In the genomic region with DNA sequence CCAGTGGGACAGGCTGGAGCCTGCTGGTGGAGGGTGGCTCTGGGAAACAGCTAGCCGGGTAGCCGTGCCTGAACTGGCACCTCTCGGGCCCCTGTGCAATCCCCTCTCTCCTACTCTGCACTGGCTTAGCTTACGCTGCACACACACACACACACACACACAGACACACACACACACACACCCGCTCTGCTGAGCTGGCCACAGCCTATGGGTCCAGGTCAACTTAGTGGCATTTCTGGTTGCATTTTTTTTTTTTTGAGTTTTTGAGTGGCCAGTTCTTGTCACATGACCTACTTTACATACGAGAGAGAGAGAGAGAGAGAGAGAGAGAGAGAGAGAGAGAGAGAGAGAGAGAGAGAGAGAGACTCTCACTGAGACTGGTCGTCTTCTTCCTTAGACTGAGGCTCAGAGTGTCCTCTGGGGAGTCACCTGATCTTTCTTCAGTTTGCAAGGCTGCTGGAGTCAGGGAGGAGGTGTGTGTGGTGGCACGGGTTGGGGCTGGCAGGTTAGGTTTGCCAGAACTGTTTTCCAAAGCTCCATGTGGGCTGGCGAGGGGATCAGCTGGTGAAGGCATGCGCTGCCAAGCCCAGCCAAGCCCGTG, we compare ENCODE assay signal across 8 mouse cellular contexts. TPM values are rescaled to one million over a fixed set of nuclear protein-coding genes. Genes with fewer than 3 reads are reported as not detected.
DNase-seq lines count a peak whose midpoint lies in the region; ATAC-seq and TF ChIP-seq lines count a peak whose summit lies in the region.

No protein-coding gene starts in this region.

- DNase-seq in left cerebral cortex, adult 2 months (ENCODE audit: extremely low spot score in 1 of 2, low spot score in 2 of 2), result peak in 1 of 2 experiments; percentile 32
- DNase-seq in left cerebral cortex, postnatal 14 days (ENCODE audit: low spot score in 2 of 2), result no peak
- DNase-seq in cerebellum, adult 18-20 months, result peak; percentile 88 to 93
- DNase-seq in embryo, embryonic 9.5 days (ENCODE audit: extremely low spot score), result no peak
- no peak for DNase-seq in lung, adult 2 months
- no peak for DNase-seq in ovary, adult 18-20 months (ENCODE audit: low spot score)

- peak overlapping the region; percentile 38 for H3K4me2 ChIP-seq in heart, embryonic 14.5 days (ENCODE audit: low read length)
- H3K4me2 ChIP-seq in neural tube, embryonic 12.5 days (replicated peaks), result peak overlapping the region; percentile 33

- H3K27me3 ChIP-seq in heart, embryonic 14.5 days (ENCODE audit: control insufficient read depth, insufficient read depth, low read length), result no peaks in the 10 kb centered on the region
- no peaks in the 10 kb centered on the region for H3K27me3 ChIP-seq in neural tube, embryonic 12.5 days (replicated peaks)

- no peak for TF ChIP-seq POLR2A in lung, adult 2 months (IDR thresholded peaks at IDR 0.05; ENCODE audit: borderline replicate concordance, extremely low read depth, low read depth, low read length)

- no peaks in the 10 kb centered on the region for H3K9me3 ChIP-seq in heart, embryonic 14.5 days (ENCODE audit: control insufficient read depth, low read length)
- no peaks in the 10 kb centered on the region for H3K9me3 ChIP-seq in neural tube, embryonic 12.5 days

- peaks cover 29% of the 10 kb centered on the region for H3K36me3 ChIP-seq in heart, embryonic 14.5 days (ENCODE audit: control insufficient read depth, insufficient read depth, low read length)
- peaks cover 18% of the 10 kb centered on the region for H3K36me3 ChIP-seq in neural tube, embryonic 12.5 days

- no peak for ATAC-seq in heart, embryonic 14.5 days (ENCODE audit: insufficient number of reproducible peaks, insufficient read depth, low FRiP score, low read depth)
- ATAC-seq in neural tube, embryonic 12.5 days (ENCODE audit: low FRiP score, low read depth), result no peak

- peak overlapping the region; percentile 100 for H3K4me3 ChIP-seq in left cerebral cortex, adult 2 months
- no peak overlapping the region for H3K4me3 ChIP-seq in heart, embryonic 14.5 days (ENCODE audit: control insufficient read depth in 1 of 2, insufficient read depth in 1 of 2, low read depth in 1 of 2, low read length in 2 of 2)
- no peak overlapping the region for H3K4me3 ChIP-seq in neural tube, embryonic 12.5 days
- H3K4me3 ChIP-seq in lung, adult 2 months (replicated peaks; ENCODE audit: extremely low read depth, low read depth, low read length), result no peak overlapping the region

- 40% methylated on average over 11 of the region's 11 CpGs for WGBS in heart, embryonic 14.5 days
- WGBS in neural tube, embryonic 12.5 days, result 53% methylated on average over 10 of the region's 11 CpGs
- 28% methylated on average over 11 of the region's 11 CpGs for WGBS in lung, adult 2 months

- H3K4me1 ChIP-seq in heart, embryonic 14.5 days (ENCODE audit: control insufficient read depth in 2 of 2, insufficient read depth in 2 of 2, low read length in 2 of 2), result peaks cover 61 to 81% of the 10 kb centered on the region in 2 experiments
- H3K4me1 ChIP-seq in neural tube, embryonic 12.5 days, result peaks cover 66% of the 10 kb centered on the region
- peaks cover 39% of the 10 kb centered on the region for H3K4me1 ChIP-seq in lung, adult 2 months (ENCODE audit: control insufficient read depth, insufficient read depth, low read length)

- TF ChIP-seq CTCF in left cerebral cortex, adult 2 months (IDR thresholded peaks at IDR 0.05), result no peak
- TF ChIP-seq CTCF in lung, adult 2 months (IDR thresholded peaks at IDR 0.05; ENCODE audit: insufficient read depth, low read length), result no peak

- H3K27ac ChIP-seq in left cerebral cortex, adult 2 months, result peak overlapping the region; percentile 99
- H3K27ac ChIP-seq in heart, embryonic 14.5 days (replicated peaks in 1 of 2; ENCODE audit: control insufficient read depth in 1 of 2, insufficient read depth in 1 of 2, low read depth in 2 of 2, low read length in 2 of 2), result peak overlapping the region; percentile 38 to 71; a peak in 2 of 4 replicates
- H3K27ac ChIP-seq in neural tube, embryonic 12.5 days, result no peak overlapping the region

- intact Hi-C loops in left cerebral cortex, adult 2 months (cut with DNase I), result no loop called here
- intact Hi-C loops in left cerebral cortex, postnatal 14 days (cut with DNase I), result no loop called here

- peak overlapping the region; percentile 59 for H3K9ac ChIP-seq in heart, embryonic 14.5 days (ENCODE audit: low read length)
- H3K9ac ChIP-seq in neural tube, embryonic 12.5 days, result no peak overlapping the region; the same call in 1 of the 2 replicates

RNA-seq across cellular contexts. Expression of a gene that starts 3.9 kb away (rescaled TPM):
- total RNA-seq in left cerebral cortex, adult 2 months (2021), result 100 to 1,000 TPM; 198 to 229 TPM
- total RNA-seq in left cerebral cortex, postnatal 14 days (2021), result 100 to 1,000 TPM; 172 to 175 TPM
- polyA plus RNA-seq in heart, embryonic 14.5 days (2014; fragmentation: Nextera tagmentation; extraction: Ambion mirVana), result 33.2 and 34.2 TPM in 2 replicates
- 68.8 and 71.5 TPM in 2 replicates for polyA plus RNA-seq in neural tube, embryonic 12.5 days (2016; fragmentation: Nextera tagmentation; extraction: Ambion mirVana)
- polyA plus RNA-seq in lung, adult 2 months (2012; rRNA removed), result 123 and 133 TPM in 2 replicates

Comparison
In these comparisons a context has a peak if more than half of its experiments do, and no peak if none do; other contexts are left out.
1. DNase-seq: peak in cerebellum, adult 18-20 months (2 of 2); none in left cerebral cortex, postnatal 14 days (0 of 2), embryo, embryonic 9.5 days (single experiment), lung, adult 2 months (single experiment) and ovary, adult 18-20 months (single experiment).